Mouse (Mus musculus) skeletal muscle tissue, adult 2 months (tissue): ENCODE measurements around the gene Heatr1.
"Not testable (repeated sequence)": the region's sequence is repeated elsewhere in the genome, so short reads cannot be mapped to it uniquely, and the experiment has no call there.

Source experiments
- DNase-seq: peaks from one replicate; pipeline ENCODE4 v3.0.0-alpha.2; 2012; ENCODE audit warnings: low read depth, low spot score

Gene Heatr1

GRCm38 (mm10) chr13:12454686-12455390, 60.0 kb downstream of the Heatr1 start:
- no peak for DNase-seq

- DNase-seq: no peak
Observed at GRCm38 (mm10) chr13:12456711-12457110, 61.9 kb downstream of the Heatr1 start.

- peak; percentile 32 for DNase-seq
Observed at GRCm38 (mm10) chr13:12460443-12460842, 65.6 kb downstream of the Heatr1 start.

DNA sequence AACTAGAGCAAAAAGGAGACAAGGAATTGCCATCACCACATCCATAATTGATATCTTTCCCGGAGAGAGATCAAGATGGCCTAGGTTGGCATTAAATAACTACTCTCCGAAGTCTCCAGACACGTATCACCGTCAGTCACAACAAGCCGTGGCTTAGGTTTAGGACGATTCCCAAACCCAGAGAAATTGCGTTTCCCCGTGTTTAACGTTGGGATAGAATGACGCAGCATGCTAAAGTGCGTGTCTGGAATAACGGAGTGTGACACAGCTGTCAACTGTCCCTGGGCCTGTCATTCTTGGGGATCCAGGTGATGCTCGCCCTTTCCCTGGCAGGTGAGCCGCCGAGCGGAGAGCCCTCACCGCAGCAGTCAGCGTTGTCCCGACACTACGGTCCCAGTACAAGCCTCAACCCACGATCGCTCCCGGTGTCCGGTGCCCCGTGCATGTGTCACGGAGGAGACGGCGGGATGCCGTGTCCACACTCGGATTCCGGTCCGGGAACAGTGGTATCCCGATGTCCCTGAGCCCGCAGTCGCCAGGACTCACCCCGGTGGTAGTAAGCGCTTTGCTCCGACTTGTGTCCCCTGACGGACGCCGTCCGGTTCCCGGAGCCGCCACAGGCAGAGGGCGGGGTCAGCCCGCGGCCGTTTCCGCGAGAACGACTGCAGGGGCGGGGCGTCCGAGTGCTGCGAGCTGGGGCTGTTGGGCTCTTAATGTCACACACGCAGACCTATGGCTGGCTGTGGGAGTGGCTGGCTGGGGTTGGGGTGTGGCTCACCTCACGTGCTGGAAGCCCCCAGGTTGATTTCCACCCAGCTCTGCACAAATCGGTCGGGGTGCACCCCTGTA, 66.3 kb downstream of the Heatr1 start:
- DNase-seq: peak; percentile 90

DNA sequence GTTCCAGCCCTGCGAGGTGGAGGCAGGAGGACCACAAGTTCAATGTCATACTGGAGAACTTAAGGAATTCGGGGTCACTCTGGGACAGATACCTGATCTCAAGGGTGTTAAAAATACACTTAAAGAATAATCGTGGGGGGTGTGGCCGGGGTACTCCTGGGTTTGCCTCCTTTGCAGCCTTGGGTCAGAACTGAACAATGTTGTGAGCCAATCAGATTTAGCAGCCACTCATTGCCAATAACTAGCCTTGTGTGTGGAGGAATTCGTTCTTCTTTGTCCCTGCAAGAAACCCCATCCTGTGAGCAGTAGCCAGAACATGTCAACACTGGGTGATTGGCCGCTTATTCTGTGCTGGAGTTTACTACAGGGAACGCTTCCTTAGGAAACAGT, 66.9 kb downstream of the Heatr1 start:
- DNase-seq: peak; percentile 22

DNA sequence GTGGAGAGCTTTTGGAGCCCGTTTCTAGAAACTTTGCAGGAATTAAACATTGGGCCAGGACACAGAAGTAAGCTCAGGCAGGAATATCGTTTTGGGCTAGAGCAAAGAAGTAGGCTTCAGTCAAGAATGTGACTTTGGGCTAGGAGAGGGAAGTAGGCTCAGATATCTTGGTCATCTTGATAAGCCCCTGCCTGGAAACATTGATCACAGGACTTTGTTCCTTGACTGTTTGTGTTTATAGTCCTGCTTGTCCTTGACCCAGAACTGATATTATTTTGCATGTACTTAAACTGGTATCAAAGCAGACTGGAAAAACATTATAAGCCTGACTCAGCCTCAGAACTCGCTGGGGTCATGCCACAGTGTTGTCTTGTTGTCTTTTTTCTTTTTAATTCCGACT, 67.8 kb downstream of the Heatr1 start:
- DNase-seq: no peak

- DNase-seq: not testable (repeated sequence)
Observed at GRCm38 (mm10) chr13:12464159-12464558, 69.3 kb downstream of the Heatr1 start.

DNA sequence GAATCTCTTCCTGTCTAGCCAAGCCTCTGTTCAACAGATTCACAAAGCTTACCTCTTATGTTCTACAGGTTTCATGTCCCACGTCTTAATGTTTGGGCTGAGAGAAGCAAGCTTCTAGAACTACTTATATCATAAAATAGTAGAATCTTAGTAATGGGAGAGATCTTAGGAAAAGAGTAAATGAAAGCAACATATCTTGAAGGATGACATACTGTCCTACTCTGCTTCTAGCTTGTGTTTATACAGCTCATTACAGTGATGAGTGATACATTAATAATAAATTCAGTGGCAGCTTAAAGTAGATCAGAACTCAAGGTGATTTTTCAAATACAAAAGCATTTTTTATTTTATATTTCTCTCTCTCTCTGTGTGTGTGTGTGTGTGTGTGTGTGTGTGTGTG, 70.0 kb downstream of the Heatr1 start, which contains the start of gene Lgals8:
Gene Lgals8 (minus strand): TSS at position 101 of the 400 bp plus-strand sequence.
- no peak for DNase-seq

DNA sequence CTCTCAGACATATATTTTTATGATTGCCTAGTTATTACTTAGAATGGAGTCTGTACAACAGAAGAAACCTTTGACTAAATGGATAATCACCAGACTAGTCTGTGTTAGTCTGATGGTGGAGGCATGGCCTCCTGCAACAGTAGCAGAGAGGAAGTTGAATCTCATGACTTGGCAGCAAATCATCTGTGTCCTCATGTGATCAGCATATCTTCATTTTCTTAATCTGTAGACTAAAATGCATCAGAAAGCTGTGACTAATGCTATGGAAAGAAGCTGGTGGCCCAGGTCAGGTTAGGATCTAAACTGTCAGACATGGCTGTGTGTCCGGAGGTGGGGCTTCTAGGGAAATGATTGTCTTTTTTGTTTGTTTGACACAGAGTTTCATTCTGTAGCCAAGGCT, 73.7 kb downstream of the Heatr1 start:
- peak; percentile 24 for DNase-seq

DNA sequence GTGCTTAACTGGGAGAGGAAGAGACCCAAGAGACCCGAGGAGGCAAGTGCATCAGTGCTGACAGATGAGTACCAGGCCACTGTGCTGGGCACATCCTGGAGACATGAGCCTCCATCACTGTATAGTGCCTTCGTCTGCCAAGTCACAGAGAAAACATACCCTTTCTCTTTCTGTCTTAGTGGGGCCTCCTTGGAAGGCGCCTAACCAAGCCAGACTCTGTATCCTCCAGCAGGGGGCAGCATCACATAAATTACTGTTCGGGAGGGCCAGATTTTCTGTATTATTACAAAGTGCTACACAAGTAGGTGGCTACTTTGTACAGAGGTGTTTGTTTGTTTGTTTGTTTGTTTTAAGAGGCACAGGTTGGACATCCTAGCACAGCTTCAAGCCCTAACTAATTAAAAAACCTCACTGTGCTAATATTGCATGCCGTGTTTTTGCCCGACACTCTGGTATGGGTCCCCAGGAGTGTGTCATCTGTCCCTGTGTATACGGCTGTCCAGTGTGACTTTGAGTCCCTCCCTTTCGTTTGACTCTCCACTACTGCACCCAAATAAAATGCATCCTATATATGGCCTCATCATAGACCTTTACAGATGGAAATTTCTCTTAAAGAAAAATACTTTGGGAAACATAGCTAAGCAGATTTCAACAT, 79.0 kb downstream of the Heatr1 start:
- peak; percentile 24 for DNase-seq

DNA sequence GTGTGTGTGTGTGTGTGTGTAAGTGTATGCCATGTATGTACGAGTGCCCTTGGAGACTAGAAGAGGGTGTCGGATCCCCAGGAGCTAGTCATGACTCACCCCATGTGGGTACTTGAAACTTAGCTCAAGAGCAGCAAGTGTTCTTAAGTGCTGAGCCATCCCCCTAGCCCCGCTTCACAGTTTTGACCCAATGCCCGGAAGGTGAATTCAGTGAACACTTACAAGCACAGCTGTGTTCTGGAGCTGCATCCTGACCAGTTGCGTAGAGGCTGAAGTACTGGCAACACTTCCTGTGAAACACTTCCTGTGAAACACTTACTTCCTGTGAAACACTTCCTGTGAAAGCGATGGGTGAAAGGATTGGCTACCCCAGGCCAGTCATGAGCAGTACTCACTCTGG, 80.4 kb downstream of the Heatr1 start:
- DNase-seq: no peak

DNA sequence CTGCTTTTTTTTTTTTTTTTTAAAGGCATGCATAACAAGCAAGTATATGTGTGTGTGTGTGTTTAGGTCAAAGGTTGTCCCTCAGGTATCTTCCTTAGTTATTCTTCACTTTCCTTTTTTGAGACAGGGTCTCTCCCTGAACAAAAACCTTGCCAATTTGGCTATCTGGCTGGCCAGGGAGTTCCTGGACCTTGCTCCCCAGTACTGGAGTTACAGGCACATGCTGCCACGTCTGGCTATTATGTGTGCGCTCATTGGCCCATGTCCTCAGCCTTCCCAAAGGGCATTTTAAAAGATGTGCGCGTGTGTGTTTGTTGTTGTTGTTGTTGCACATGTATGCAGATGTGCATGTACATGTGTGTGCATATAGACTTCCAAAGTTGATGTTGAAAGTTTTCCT, 82.1 kb downstream of the Heatr1 start:
- DNase-seq: no peak

DNA sequence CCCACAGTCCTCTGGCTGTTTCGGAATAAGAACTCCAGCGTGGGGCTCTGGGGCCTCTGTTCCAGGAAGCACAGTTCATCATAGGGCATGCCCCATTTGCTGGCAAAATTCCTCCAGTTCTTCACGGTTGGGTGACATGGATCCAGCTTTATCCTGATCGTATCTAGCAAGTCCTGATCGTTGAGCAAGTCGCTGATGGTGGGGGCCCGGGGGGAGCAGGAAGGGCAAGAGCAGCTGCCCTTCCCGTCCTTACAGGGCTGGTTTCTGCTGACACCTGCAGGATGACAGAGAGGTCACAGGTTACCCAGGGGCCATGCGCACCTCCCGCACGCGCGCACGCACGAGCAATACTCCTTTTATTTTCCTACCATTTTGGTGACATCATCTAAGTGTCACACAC, 83.5 kb downstream of the Heatr1 start:
- no peak for DNase-seq

GRCm38 (mm10) chr13:12479802-12480201, 85.0 kb downstream of the Heatr1 start:
- DNase-seq: no peak

DNA sequence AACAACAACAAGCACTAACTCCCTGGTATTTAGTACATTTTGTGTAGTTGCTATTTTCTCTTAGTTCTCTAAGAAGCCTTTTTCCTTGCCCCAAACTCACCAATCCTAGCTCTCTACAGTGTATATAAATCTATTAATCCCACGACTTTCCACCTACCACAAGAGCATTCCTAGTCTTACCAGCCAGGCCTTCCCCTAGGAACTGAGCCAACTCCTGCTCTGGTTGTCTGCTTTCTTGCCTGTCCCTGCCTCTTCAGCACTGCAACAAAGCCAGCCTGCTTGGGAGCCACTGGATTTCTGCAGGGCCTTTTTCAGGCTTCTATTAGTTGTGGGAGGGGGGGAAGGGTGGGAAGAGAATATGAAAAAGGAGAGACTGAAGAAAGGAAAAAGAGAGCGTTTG, 90.4 kb downstream of the Heatr1 start:
- DNase-seq: no peak

- no peak for DNase-seq
Observed at GRCm38 (mm10) chr13:12485640-12486039, 90.8 kb downstream of the Heatr1 start.
